Mouse (Mus musculus) heart, postnatal 0 days (tissue): ENCODE measurements at regions not wholly inside any gene's neighbourhood (a gene's known extent, or its start where the extent isn't known, plus 50 kb on each side); places are given as distances from the start of the nearest gene placed in this dataset.

Experiments used
- CTCF ChIP-seq: IDR thresholded peaks from 2 replicates; pipeline ENCODE4 v1.5.1; 2016; ENCODE audit warnings: antibody characterized with exemption, control low read depth, low read depth
- EP300 ChIP-seq: IDR thresholded peaks from 2 replicates; pipeline ENCODE4 v1.6.1; 2016; ENCODE audit warnings: antibody characterized with exemption, low read depth

- no peak for TF ChIP-seq CTCF
- no peak for TF ChIP-seq EP300
Measured at GRCm38 (mm10) chr2:166419271-166419670, 263.8 kb upstream of the Sulf2 start.
